Mouse (Mus musculus) myocyte (in vitro differentiated cells): ENCODE measurements around the gene Tpp1. TPM values are rescaled to one million over a fixed set of nuclear protein-coding genes. Genes with fewer than 3 reads are reported as not detected.

Source experiments
- H3K27me3 ChIP-seq: one replicate; pipeline ENCODE4 v1.6.1; 2011; ENCODE audit not compliant: control insufficient read depth, insufficient read depth, insufficient read length
- H3K36me3 ChIP-seq: one replicate; pipeline ENCODE4 v1.6.1; 2011; ENCODE audit not compliant: control insufficient read depth, insufficient read depth
- H3K4me2 ChIP-seq: one replicate; pipeline ENCODE4 v1.6.1; 2011; ENCODE audit warnings: low read depth, control low read depth
- H3K4me3 ChIP-seq: one replicate; pipeline ENCODE4 v1.5.1; 2011; ENCODE audit warnings: mild to moderate bottlenecking, control low read depth, moderate library complexity
- H3K79me2 ChIP-seq: one replicate; pipeline ENCODE4 v1.6.1; 2011; ENCODE audit not compliant: control insufficient read depth, insufficient read depth
- H3ac ChIP-seq: one replicate; pipeline ENCODE4 v1.6.1; 2011; ENCODE audit not compliant: control insufficient read depth, insufficient read length
- CEBPB ChIP-seq: IDR thresholded peaks from 2 replicates; pipeline ENCODE4 v1.6.1; 2011; ENCODE audit warnings: mild to moderate bottlenecking, moderate library complexity; ENCODE audit not compliant: poor library complexity, insufficient read depth, severe bottlenecking
- E2F4 ChIP-seq: IDR thresholded peaks from one replicate; pipeline ENCODE4 v1.6.1; 2011; ENCODE audit warnings: mild to moderate bottlenecking, control low read depth, moderate library complexity; ENCODE audit not compliant: insufficient read depth
- MAX ChIP-seq: IDR thresholded peaks from one replicate; pipeline ENCODE4 v1.6.1; 2011; ENCODE audit warnings: low read depth, mild to moderate bottlenecking, control low read depth
- MYOD1 ChIP-seq, 3 experiments: IDR thresholded peaks; one replicate each; pipeline ENCODE4 v1.6.1; 2011; ENCODE audit warnings: control low read depth in 2 of 3, low read depth in 2 of 3, mild to moderate bottlenecking in 2 of 3, moderate library complexity in 1 of 3; ENCODE audit not compliant: insufficient read length in 2 of 3, control insufficient read depth in 1 of 3
- MYOG ChIP-seq, 3 experiments: IDR thresholded peaks; one replicate each; pipeline ENCODE4 v1.6.1; 2011; ENCODE audit warnings: control low read depth in 2 of 3, low read depth in 2 of 3, mild to moderate bottlenecking in 2 of 3; ENCODE audit not compliant: insufficient read length in 2 of 3, control insufficient read depth in 1 of 3, insufficient read depth in 1 of 3
- POLR2A ChIP-seq: IDR thresholded peaks from one replicate; pipeline ENCODE4 v1.6.1; 2011; ENCODE audit warnings: low read depth, mild to moderate bottlenecking, control low read depth, moderate library complexity; ENCODE audit not compliant: insufficient read length
- POLR2AphosphoS2 ChIP-seq: IDR thresholded peaks from one replicate; pipeline ENCODE4 v1.6.1; 2011; ENCODE audit warnings: low read depth, control low read depth; ENCODE audit not compliant: insufficient read length
- REST ChIP-seq: IDR thresholded peaks from one replicate; pipeline ENCODE4 v1.6.1; 2011; ENCODE audit warnings: mild to moderate bottlenecking, control low read depth, moderate library complexity; ENCODE audit not compliant: insufficient read depth, insufficient read length
- SRF ChIP-seq: IDR thresholded peaks from one replicate; pipeline ENCODE4 v1.6.1; 2011; ENCODE audit warnings: low read depth; ENCODE audit not compliant: control insufficient read depth, insufficient read length
- TCF12 ChIP-seq: IDR thresholded peaks from one replicate; pipeline ENCODE4 v1.6.1; 2011; ENCODE audit warnings: mild to moderate bottlenecking, control low read depth; ENCODE audit not compliant: poor library complexity, insufficient read depth, severe bottlenecking
- TCF3 ChIP-seq: IDR thresholded peaks from one replicate; pipeline ENCODE4 v1.6.1; 2011; ENCODE audit warnings: low read depth, control low read depth; ENCODE audit not compliant: insufficient read length
- USF1 ChIP-seq: IDR thresholded peaks from one replicate; pipeline ENCODE4 v1.6.1; 2011; ENCODE audit warnings: low read depth, mild to moderate bottlenecking, control low read depth, moderate library complexity
- polyA plus RNA-seq: library from polyadenylated mRNA; unstranded; fragments of >200 nt; fragmentation: generic; extraction: Trizol; gene quantifications from one replicate; pipeline ENCODE4 v1.2.1, GENCODE M21; 2012; ENCODE audit warnings: missing spikeins

The Tpp1 gene
- polyA plus RNA-seq, 1 experiment, result 40.4 TPM

DNA sequence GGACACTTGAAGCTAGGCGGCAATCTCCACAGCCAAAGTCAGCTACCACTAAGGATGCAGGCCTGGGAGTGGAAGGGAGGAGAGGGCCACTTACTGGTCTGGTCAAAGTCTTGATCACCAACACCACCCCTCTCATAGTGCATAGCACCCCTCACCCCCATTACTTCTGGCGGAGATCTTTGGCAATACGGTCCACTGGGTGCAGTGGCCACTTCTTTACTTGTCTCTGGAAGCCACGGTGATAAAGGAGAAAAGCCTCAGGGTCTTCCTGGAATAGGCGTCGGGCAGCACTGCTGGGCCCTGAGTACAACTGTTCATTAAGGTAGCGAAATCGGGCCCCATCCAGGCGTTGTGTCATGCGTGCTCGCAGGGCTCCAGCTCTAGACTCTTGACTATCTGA lies 18.2 kb downstream of the Tpp1 start:
- Histone ChIP-seq H3ac (no peak overlapping the region), H3K27me3 (no peaks in the 10 kb centered on the region), H3K36me3 (peaks cover 30% of the 10 kb centered on the region), H3K4me2 (no peak overlapping the region), H3K4me3 (no peak overlapping the region), H3K79me2 (peaks cover 44% of the 10 kb centered on the region)
- TF ChIP-seq MYOG (IDR thresholded peaks at IDR 0.05; ENCODE audit: control insufficient read depth in 1 of 3, insufficient read depth in 1 of 3, insufficient read length in 2 of 3, low read depth in 2 of 3) (no peak), REST (no peak), MAX (no peak), SRF (no peak), POLR2AphosphoS2 (no peak), MYOD1 (IDR thresholded peaks at IDR 0.05; ENCODE audit: control insufficient read depth in 1 of 3, insufficient read length in 2 of 3, low read depth in 2 of 3) (no peak), E2F4 (no peak), TCF12 (no peak), USF1 (no peak), POLR2A (no peak), TCF3 (no peak), CEBPB (no peak)

DNA sequence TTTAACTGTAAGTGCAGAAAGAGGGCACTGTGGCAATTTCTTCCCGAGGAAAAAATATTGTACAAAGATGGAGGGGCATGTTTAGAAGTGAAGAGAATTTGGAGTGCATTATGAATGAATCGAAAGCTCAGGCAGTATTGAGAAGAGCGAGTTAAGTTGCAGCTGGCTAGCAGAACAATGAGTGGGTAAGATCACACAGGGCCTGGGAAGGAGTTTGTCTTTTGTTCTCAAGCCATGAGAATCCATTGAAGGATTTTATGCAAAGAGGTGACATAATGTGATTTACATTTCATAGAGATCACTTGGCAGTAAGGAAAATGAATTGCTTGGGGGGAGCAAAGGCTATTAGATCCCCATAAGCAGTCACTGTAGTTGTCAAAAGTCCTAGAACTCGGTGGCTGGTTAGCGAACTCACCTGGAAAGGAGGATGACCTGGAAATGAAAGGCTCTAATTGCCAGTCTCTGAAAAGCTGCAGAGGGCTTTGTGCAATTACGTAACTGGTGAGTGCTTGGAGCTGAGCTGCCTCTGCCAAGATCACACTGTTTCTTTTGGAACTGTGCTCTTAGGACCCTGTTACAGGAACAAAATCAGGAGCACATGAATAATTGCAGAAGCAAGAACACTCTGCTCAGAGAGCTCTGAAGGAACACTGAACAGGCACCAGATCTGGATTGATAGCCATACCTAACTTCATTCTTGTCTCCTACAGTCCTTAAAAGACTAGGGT lies 23.2 kb downstream of the Tpp1 start:
- Histone ChIP-seq H3ac (no peak overlapping the region), H3K79me2 (peaks cover 4% of the 10 kb centered on the region), H3K4me3 (no peak overlapping the region), H3K4me2 (no peak overlapping the region), H3K27me3 (no peaks in the 10 kb centered on the region), H3K36me3 (peaks cover 33% of the 10 kb centered on the region)
- TF ChIP-seq USF1, result no peak
- no peak for TF ChIP-seq E2F4
- no peak for TF ChIP-seq POLR2AphosphoS2
- no peak for TF ChIP-seq SRF
- TF ChIP-seq POLR2A, result no peak
- TF ChIP-seq CEBPB, result no peak
- TF ChIP-seq MYOG (IDR thresholded peaks at IDR 0.05; ENCODE audit: control insufficient read depth in 1 of 3, insufficient read depth in 1 of 3, insufficient read length in 2 of 3, low read depth in 2 of 3), result no peak
- no peak for TF ChIP-seq TCF3
- no peak for TF ChIP-seq REST
- no peak for TF ChIP-seq TCF12
- no peak for TF ChIP-seq MYOD1 (IDR thresholded peaks at IDR 0.05; ENCODE audit: control insufficient read depth in 1 of 3, insufficient read length in 2 of 3, low read depth in 2 of 3)
- no peak for TF ChIP-seq MAX

GRCm38 (mm10) chr7:105726980-105727325 lies 25.1 kb downstream of the Tpp1 start:
- TF ChIP-seq POLR2AphosphoS2 (no peak), TCF3 (no peak), MAX (no peak), MYOG (IDR thresholded peaks at IDR 0.05; ENCODE audit: control insufficient read depth in 1 of 3, insufficient read depth in 1 of 3, insufficient read length in 2 of 3, low read depth in 2 of 3) (no peak), POLR2A (no peak), USF1 (no peak)
- Histone ChIP-seq H3K4me2 (no peak overlapping the region), H3K27me3 (no peaks in the 10 kb centered on the region), H3ac (no peak overlapping the region), H3K4me3 (no peak overlapping the region), H3K36me3 (peaks cover 21% of the 10 kb centered on the region), H3K79me2 (no peaks in the 10 kb centered on the region)

GRCm38 (mm10) chr7:105726144-105726979 lies 25.7 kb downstream of the Tpp1 start:
- no peak overlapping the region for H3ac ChIP-seq
- no peak for TF ChIP-seq REST
- TF ChIP-seq SRF, result no peak
- no peak for TF ChIP-seq MAX
- TF ChIP-seq CEBPB, result no peak
- no peak for TF ChIP-seq TCF12
- no peak for TF ChIP-seq TCF3

More at GRCm38 (mm10) chr7:105726144-105726979, 25.7 kb downstream of the Tpp1 start:
- Histone ChIP-seq H3K36me3 (peaks cover 15% of the 10 kb centered on the region), H3K4me2 (no peak overlapping the region), H3K79me2 (no peaks in the 10 kb centered on the region), H3K27me3 (no peaks in the 10 kb centered on the region), H3K4me3 (no peak overlapping the region)
